Mouse (Mus musculus): ENCODE measurements at regions not wholly inside any gene's neighbourhood (a gene's known extent, or its start where the extent isn't known, plus 50 kb on each side); places are given as distances from the start of the nearest gene placed in this dataset.
"Not testable (repeated sequence)": the region's sequence is repeated elsewhere in the genome, so short reads cannot be mapped to it uniquely, and the experiment has no call there.

DNA sequence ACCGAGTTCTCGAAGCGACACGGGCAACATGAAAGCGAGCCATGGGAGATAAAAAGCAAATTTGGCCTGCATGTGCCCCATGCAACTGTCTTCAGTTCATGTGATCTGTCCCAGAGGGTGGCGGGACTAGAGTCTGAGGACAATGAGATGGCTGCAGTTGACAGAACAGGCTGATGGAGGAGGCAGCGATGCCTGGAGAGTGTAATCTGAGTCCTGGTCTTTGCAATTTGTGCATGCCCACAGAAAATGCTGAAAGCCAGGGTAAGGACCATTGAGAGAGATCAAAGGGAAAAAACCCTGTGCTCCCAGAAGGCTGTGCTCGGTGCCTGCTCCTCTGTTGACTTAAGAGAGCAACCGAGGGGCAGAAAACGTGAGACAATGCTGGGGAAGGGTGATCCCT is 624.8 kb upstream of the BB014433 start:
- POLR2A ChIA-PET: no interaction called here
- CTCF ChIA-PET: no interaction called here

DNA sequence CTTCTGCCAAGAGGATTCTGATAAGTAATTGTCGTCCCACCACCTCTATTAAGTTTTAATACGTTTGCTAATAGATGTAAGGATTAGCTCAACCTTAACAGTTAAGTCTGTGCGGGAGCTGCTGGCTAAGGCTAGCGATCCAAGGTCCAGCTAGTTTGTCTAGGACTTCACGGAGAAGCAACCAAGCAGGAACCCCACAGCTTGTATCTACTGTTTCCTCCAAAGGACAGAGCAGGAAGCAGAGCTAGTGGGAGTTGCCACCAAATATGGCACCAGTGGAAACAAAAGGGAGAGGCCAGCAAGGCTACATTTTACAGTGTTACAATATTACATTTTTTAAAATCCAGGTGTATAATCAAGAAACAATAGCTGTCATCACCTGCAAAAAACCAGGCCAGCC is 624.4 kb upstream of the BB014433 start:
- POLR2A ChIA-PET: no interaction called here

DNA sequence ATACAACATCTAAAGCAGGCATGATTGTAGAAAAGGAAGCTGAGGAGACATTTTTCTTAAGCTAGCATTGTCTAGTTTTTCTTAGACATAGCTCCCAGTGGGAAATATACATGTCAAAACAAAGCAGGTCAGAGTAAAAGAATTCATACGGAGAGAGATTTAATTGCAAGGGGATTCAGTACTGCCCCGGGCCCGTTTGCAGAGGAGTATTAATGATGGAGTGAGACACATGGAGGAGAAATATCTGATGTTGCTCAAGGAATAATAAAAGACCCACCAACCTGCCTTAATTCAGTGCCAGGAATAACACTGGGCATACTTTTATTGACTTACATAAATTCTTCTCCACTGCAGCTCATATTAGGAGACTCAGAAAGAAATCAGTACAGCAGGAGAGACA is 623.6 kb upstream of the BB014433 start:
- ChIA-PET CTCF (no interaction called here), POLR2A (no interaction called here)

More for the DNA sequence above, 624.4 kb upstream of the BB014433 start:
- CTCF ChIA-PET: no interaction called here

DNA sequence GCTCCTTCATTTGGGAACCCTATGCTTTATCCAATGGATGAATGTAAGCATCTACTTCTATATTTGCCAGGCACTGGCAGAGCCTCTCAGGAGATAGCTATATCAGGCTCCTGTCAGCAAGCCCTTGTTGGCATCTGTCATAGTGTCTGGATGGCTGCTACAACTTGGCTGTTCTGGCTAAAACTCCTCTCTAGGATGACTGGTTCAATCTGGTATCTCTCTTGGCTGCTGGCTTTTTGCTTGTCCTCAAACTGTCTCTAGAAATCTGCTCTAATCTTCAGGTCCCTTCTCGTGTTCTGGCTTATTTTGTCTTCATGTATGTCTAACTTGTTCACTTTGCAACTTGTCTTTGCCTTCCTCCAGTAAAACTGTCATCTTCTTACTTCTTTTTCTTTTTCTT is 614.7 kb upstream of the BB014433 start:
- CTCF ChIA-PET: no interaction called here
- POLR2A ChIA-PET: no interaction called here

DNA sequence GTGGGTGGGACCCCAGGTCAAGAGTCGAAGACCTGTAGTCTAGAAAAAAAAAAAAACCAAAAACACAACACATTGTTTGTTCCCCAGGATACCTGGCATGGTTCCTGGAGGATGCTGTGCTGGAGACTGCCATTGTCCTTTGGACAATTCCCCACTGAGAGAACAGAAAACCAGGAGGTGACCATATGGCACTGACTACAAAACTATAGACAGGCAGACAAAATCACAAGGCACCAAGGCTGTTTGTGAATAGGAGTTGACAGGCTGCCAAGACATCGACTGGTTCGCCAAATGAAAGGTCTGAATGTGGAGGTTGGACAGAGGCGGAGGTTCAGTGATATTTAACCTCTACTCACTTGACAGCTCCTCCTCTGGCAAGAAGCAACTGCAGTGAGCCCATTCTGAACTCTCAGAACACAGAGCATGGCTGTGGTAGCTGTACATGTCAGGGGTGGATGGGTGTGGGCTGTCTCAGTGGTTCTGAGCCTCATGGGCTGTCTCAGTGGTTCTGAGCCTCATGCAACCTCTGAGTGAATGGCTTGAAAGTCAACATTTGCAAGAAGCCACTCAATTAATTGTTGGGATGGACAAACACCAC is 589.0 kb upstream of the BB014433 start:
- ChIA-PET POLR2A (no interaction called here), CTCF (no interaction called here)

DNA sequence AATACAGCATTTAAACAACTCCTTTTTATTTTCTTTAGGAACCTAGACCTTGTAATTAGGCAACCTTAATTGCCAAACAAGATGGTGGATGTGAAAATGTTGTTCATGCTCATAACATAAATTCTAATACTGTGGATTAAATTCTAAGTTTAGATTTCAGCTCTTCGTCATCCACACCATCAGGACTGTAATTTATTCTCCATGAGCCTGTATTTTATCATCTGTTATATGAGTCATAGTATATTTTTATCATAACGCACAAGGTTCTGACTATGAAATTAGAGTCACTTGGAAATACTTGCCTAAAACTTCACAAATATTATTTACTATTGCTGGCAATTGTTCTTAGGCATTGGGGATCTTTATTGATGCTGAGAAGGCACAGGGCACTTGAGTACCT is 582.7 kb upstream of the BB014433 start:
- ChIA-PET CTCF (no interaction called here), POLR2A (no interaction called here)

DNA sequence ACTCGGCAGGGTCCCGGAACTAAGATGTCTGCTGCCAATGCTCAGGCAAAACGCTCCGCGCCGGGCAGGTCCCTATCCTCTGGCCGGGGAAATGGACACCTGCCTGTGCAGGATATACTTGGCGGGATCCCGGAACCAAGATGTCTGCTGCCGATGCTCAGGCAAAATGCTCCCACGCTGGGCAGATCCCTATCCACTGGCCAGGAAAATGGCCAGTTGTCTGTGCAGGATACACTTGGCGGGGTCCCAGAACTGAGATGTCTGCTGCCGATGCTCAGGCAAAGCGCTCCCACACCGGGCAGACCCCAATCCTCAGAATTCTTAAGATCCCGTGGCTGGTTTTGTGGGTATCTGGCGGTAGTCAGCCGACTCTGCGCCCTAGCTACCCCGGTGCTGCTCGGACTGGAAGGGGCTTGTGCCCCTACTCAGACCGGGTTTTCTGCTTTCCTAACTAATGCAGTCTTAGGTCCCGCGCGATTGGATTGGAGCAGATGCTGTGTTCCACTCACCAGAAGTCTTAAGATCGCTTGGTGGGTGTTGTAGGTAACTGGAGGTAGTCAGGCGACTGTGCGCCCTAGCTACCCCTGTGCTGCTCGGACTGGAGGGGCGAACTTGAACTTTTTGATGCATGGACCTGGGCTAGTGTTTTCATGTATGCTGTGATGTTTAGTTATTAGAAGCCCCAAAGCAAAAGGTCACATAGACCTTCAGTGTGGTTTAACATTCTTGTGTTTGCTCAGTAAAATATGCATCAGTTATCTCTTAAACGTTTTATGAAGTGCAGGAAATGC is 577.9 kb upstream of the BB014433 start:
- POLR2A ChIA-PET: interaction anchor here in 1 of 4 experiments (0.8 kb wide), 1 partner anchor 40 kb away, joined by 7 read pairs; no protein-coding TSS in a partner anchor
- CTCF ChIA-PET: not testable (repeated sequence)

DNA sequence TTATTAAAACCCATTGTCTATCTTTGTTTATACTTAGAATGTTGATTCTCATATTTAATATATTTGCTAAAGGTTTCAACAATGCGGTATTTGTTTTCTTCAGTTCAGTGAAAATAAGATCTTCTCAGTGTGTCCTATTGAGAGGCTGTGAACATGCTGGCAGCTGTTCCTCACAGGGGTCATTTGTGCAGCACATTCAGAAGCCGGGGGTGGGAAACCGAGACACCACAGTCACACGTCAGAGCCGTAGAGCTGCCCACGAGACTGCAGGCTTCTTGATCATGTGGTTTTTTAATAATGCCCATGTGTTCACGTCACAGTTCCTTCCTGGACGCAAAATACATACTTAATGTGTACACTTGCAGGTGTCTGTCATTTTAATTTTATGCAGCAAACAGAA is 564.3 kb upstream of the BB014433 start:
- ChIA-PET CTCF (no interaction called here), POLR2A (no interaction called here)

DNA sequence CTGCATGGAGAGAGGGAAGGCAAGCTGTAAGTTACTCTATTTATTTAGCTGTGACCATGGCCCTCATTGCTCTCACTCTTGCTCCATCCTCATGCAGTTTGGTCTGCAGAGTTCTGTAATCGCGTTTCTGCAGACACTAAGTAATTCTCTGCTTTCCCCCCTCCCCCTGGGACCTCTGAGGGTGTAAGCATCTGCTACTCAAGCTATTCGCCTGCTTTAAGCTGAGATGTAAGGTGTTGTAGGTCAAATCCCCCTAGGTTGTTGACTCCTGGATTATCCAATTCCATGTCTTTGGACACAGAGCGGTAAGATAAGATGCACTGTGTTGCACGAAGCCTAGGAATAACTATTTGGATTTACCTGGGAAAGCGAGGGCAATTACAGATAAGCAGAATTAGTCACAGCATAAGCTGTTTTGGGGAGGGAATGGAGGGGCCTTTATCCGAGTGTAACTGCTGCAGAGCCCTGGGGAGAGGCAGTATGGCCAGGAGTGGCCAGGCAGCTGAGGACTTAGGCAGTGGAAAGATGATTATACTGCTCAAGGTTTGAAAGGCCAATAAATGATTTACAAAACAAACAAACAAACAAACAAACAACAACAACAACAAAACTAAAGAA is 561.8 kb upstream of the BB014433 start:
- CTCF ChIA-PET: interaction anchor here in 2 of 4 experiments (0.6 to 1.2 kb wide), 3 partner anchors 31 to 422 kb away, joined by 3 to 5 read pairs (median 3); no protein-coding TSS in a partner anchor
- POLR2A ChIA-PET: no interaction called here

DNA sequence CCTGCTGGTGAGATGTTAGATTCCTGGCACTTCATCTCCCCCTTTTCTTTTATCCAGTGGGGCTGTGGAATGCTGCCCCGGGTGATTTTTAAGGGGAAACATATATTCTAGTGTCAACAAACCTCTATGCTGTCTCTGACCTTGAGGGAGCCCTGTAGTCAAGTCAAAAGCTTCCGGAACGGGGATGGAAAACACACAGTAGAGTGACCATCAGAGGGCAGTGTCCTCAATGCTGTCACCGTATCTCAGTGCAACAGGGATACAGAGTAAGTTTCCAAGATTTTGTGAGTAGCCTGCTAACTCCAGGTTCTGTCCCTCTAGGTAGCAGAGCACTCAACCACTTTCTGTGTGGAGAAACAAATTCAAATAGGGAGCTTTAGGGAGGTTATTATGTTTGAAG is 555.7 kb upstream of the BB014433 start:
- POLR2A ChIA-PET: no interaction called here

DNA sequence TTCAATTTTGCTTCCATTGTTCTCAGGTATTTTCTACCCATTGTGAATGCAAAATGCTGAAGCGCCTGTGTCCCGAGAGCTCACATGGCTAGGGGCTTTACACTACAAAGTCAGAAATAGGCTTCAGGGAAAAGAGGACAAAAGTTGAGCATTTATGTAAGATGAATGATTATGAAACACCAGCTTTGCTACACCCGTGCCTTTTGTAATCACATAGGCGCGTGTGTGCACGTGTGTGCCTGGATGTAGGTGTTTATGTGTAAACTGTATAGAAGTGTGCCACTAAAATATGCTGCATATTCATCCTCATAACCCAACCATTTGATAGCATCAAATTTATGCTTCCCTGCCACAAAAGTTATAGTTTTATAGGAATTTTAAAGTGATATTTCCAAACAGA is 547.2 kb upstream of the BB014433 start:
- POLR2A ChIA-PET: no interaction called here
- CTCF ChIA-PET: interaction anchor here in 2 of 4 experiments (0.5 to 1.3 kb wide), 3 partner anchors 16 to 323 kb away, joined by 3 read pairs; no protein-coding TSS in a partner anchor

More for the DNA sequence above, 555.7 kb upstream of the BB014433 start:
- CTCF ChIA-PET: interaction anchor here in 3 of 4 experiments (0.6 to 1.7 kb wide), 5 partner anchors 10 to 1079 kb away, joined by 3 to 8 read pairs (median 3); no protein-coding TSS in a partner anchor

DNA sequence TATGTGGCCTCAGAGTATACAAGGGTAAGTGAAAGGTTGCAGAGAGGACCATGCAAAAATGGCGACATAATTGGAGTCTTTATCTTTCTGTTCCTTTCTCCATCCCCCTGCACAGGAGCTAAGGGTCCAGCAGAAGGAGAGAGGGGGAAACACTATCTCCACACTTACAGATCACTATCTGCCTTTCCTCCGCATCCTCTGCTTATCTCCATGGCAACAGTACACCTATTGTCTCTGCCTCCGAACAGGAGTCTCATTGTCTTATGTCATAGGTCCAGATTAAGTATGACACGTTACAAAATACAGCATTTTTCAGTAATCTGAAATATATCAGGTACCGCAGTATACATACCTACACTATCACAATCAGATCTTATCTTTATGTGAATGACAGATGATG is 537.9 kb upstream of the BB014433 start:
- POLR2A ChIA-PET: no interaction called here
- CTCF ChIA-PET: interaction anchor here in 2 of 4 experiments (0.6 kb wide), 2 partner anchors 19 to 1466 kb away, joined by 3 to 5 read pairs; no protein-coding TSS in a partner anchor

DNA sequence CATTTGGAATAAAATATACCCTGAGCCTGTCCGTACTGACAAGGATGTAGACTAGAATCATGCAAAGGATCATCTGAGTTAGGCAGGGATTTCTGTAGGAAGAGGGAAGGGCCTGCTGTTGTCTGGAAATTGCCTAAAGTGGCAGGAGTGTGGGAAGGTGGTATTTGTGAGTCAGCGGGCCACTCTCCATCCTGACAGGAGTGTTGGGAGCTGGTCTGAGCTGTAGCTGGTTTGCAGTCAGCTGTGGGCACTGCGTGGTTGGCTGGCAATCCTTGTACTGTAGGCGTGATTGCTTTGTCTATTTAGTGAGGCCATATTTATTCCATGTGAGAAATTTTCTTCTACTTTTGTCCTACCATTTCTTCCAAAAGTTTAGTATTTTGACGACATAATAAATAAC is 524.2 kb upstream of the BB014433 start:
- CTCF ChIA-PET: no interaction called here

DNA sequence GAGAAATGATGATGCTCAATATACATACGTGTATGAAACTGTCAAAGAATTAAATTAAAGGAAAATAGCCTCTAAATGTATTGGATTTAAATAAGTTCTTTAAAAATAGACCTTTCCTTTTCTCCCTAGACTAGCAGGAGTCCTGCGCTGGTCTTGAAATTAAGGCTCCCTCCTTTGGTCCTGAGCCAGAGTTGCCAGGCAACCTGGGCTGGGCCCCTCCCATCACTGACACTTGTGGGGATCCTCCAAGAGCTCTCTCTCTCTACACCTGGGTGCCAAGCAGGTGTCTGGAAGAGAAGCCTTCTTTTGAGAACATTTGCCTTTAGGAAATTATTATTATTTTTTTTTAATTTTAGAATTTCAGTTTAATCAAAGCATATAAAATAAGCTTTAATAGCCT is 521.9 kb upstream of the BB014433 start:
- POLR2A ChIA-PET: no interaction called here
- CTCF ChIA-PET: no interaction called here

More for the DNA sequence above, 524.2 kb upstream of the BB014433 start:
- POLR2A ChIA-PET: no interaction called here

DNA sequence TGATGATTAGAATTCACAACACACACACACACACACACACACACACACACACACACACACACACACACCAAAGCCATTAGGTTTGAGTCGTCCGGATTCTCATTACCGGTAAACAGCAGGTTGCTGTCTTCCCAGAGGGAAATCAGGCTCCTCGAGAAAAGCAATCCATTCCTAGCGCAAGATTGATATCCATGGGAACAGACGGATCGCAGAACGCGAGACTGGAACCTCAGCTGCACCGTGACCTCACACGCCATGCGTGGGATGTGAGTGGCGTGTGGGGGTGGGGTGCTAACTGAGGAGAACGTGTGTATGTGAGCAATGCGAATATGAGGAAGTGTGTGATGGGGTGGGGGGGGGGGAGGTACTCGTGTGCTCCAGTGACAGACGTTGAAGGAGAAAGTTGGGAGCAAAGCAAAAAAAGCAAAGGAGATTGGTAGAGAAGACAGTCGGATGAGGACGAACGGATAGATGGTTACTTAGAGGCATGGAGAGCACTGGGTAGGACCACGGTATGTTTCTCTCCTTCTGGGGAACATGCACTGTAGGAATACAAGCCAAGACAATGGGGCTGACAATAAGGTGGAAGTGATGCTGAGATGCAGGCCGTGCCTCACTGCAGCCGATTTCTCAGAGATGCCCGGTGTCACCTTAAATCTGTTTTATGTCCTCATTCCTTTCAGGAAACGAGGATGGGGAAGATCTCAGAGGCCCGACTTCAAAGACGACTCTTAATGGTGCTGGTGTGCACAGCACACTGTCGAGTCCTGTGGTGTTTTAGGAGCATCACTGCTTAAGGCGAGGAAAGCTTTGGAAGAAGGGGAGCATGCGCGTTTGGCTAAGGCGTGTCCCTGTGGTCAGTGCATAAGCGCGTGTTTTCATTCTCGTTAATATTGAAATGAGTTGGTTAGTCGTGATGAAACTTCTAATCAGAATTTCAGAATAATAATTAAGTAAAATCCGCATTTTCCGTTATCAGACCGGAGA is 516.7 kb upstream of the BB014433 start:
- ChIA-PET POLR2A (no interaction called here), CTCF (no interaction called here)

DNA sequence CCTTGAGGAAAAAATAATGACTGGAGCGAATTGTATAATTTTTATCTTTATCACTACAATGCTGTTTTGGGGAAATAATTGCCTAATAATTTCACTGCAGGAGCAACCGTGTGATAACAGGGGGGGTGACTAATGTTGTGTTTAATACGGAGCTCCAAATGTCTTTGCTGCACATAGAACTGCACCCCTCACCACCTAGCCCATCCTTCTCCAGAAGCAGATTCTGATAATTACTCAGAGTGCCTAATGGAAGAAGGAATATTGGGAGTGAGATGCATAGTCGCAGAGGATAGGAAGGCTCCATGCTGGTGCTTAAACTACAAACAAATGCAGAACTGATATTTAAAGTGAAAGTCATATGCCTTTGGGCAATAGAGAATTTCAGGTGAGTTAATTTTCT is 486.1 kb upstream of the BB014433 start:
- ChIA-PET POLR2A (no interaction called here), CTCF (interaction anchor here in 1 of 4 experiments (0.5 kb wide), 1 partner anchor 531 kb away, joined by 13 read pairs; no protein-coding TSS in a partner anchor)

DNA sequence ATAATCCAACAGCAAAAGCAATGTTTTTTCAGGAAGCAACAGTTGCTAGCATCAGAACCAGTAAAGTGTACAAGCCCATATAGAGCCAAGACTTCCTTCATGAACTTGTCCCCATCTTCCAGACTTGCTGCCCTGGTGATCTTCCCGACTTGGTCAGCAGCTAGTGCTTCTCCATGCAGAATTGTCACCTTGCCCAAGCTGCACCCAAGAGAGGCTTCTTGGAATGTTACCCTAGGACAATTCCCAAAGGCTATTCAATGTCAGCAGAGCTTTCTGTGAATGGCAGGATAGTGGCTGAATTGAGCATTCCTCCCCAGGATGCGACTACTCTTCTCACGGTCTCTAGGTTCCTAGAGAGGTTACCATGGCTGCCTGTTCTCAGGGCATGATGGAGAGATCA is 479.6 kb upstream of the BB014433 start:
- CTCF ChIA-PET: no interaction called here
- POLR2A ChIA-PET: no interaction called here

DNA sequence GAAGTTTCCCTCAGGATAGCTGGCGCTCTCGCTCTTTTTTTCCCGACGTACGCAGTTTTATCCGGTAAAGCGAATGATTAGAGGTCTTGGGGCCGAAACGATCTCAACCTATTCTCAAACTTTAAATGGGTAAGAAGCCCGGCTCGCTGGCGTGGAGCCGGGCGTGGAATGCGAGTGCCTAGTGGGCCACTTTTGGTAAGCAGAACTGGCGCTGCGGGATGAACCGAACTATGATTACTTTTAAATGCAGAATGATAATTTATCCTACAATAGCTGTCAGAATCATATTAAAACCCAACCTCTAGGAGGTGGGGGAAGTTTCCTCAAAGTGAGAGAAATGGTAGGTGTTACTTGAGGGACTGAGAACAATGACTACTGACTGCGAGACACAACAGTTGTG is 474.0 kb upstream of the BB014433 start:
- CTCF ChIA-PET: interaction anchor here in 1 of 4 experiments (0.6 kb wide), 1 partner anchor 340 kb away, joined by 3 read pairs; no protein-coding TSS in a partner anchor
- POLR2A ChIA-PET: not testable (repeated sequence)

DNA sequence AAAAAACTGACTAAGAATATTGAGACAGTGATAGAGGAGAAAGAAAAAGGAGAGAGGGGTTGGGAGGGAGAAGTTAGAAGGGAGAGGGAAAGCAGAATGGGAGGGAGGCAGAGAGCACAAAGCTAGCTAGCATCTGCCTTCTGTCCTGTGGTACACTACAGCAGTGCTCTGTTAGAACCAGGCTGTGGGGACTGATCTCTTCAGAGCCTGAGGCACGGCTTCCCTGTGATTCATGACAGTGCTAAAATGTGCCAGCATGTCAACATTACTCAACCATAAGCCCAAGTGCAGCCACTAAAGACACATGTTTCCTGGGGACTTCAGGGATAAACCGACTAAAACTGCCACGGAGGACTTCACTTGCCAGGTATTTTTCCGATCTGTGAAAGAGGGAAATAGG is 455.1 kb upstream of the BB014433 start:
- POLR2A ChIA-PET: no interaction called here
- CTCF ChIA-PET: no interaction called here

DNA sequence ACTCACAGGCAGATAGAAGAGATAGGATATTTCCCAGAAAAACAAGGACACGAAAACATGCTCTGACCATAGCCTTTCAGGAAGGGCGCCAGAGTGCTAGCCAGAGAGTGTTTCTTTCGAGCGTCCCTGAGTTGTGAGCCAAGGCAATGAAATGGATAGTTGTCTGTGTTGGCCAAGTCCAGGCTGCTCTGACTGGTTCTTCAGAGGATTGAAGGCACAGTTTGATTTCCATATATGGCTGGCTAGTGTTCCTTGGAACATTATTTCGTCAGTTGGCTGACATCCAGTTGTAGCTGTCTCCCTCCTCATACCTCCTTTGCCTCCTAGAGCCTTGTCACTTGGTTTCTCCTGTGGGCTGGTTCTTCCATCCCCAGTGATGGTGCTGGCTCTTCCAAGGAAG is 451.7 kb upstream of the BB014433 start:
- POLR2A ChIA-PET: no interaction called here
- CTCF ChIA-PET: no interaction called here

Data from embryonic stem cell, embryonic (primary cell).